Mouse (Mus musculus) heart, adult 11 months (tissue): ENCODE data around the gene Nop2.

Experiments used
- DNase-seq: peaks from one replicate; pipeline ENCODE4 v3.0.0; 2022

The Nop2 gene

GRCm38 (mm10) chr6:125179601-125180000 lies 47.9 kb downstream of the Nop2 start:
- no peak for DNase-seq

GRCm38 (mm10) chr6:125182133-125182532 lies 50.4 kb downstream of the Nop2 start:
- DNase-seq = peak; percentile 93

- peak; percentile 76 for DNase-seq
These were observed 54.5 kb downstream of the Nop2 start for GRCm38 (mm10) chr6:125186203-125186602.

GRCm38 (mm10) chr6:125190816-125191215 lies 59.1 kb downstream of the Nop2 start:
- peak; percentile 79 for DNase-seq

- peak; percentile 100 for DNase-seq
These were observed 59.8 kb downstream of the Nop2 start, which contains the start of the genes Ncapd2 and Mrpl51 for GRCm38 (mm10) chr6:125191332-125192015. Ncapd2 (minus strand) TSS chr6:125191701. Mrpl51 (plus strand) TSS chr6:125191801.

- DNase-seq = peak; percentile 99
These were observed 60.5 kb downstream of the Nop2 start for GRCm38 (mm10) chr6:125192016-125192714.

- DNase-seq = peak; percentile 79
These were observed 61.1 kb downstream of the Nop2 start for GRCm38 (mm10) chr6:125192841-125193240.

GRCm38 (mm10) chr6:125193390-125193789 lies 61.7 kb downstream of the Nop2 start:
- no peak for DNase-seq
